Mouse (Mus musculus): ENCODE measurements around the gene Gm21425.
"Not testable (repeated sequence)": the region's sequence is repeated elsewhere in the genome, so short reads cannot be mapped to it uniquely, and the experiment has no call there.

The Gm21425 gene

GRCm38 (mm10) chrY:13161668-13162067 lies at the start of gene Gm21425:
Gene Gm21425, plus strand, starts transcription at chrY:13161968.
- in situ Hi-C loops (cut with MboI, MseI), result not testable (repeated sequence)

- in situ Hi-C loops (cut with MboI, MseI), result not testable (repeated sequence)
Observed at GRCm38 (mm10) chrY:13133392-13133791, 28.4 kb upstream of the Gm21425 start, which contains the start of gene Gm21891. Gene Gm21891, minus strand, starts transcription at chrY:13133492.
